8 mouse cellular contexts compared by ENCODE assay signal in the genomic region with DNA sequence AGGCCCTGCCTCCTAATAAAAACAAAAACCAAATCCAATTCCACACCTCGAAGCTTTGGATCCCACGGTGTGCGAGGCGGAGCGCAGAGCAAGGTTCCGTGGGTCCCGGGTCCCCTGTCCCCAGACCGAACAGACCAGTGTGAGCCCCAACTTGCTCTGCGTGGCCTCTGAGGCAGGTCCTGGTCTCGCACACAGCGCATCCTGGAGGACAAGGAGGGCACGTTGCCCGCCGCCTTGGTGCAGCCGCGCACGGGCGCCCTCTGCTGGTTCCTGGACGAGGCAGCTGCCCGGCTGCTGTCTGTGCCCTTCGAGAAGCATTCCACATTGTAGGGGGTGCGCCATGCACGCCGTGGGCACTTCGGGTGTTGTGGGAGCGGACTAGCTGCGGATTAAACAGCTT. TPM values are rescaled to one million over a fixed set of nuclear protein-coding genes. Genes with fewer than 3 reads are reported as not detected.
A peak's percentile ranks its signal among the peaks of the same experiment; 100 is the strongest.
DNase-seq lines count a peak whose midpoint lies in the region; ATAC-seq and TF ChIP-seq lines count a peak whose summit lies in the region.

No protein-coding gene starts in this region.

- H3K4me2 ChIP-seq in embryonic facial prominence, embryonic 15.5 days (replicated peaks), result 0 out of 2 replicates have a peak overlapping the region, but pooled peaks have one; percentile 22
- no peak overlapping the region for H3K4me2 ChIP-seq in kidney, postnatal 0 days (ENCODE audit: low read length)

- no peaks in the 10 kb centered on the region for H3K79me2 ChIP-seq in liver, adult 2 months (ENCODE audit: control insufficient read depth, insufficient read depth, low read length)

- H3K36me3 ChIP-seq in embryonic facial prominence, embryonic 15.5 days, result 0 out of 2 replicates have a peak, but pooled peaks cover 5% of the 10 kb centered on the region
- peaks cover 25% of the 10 kb centered on the region; the same call in 1 of the 2 replicates for H3K36me3 ChIP-seq in heart, embryonic 10.5 days
- H3K36me3 ChIP-seq in kidney, postnatal 0 days (ENCODE audit: insufficient read depth, low read length), result no peaks in the 10 kb centered on the region
- no peaks in the 10 kb centered on the region for H3K36me3 ChIP-seq in liver, adult 2 months (ENCODE audit: control insufficient read depth, insufficient read depth, low read length)

- peaks cover 5% of the 10 kb centered on the region for H3K27me3 ChIP-seq in embryonic facial prominence, embryonic 15.5 days
- H3K27me3 ChIP-seq in heart, embryonic 10.5 days (ENCODE audit: insufficient read depth, poor library complexity, severe bottlenecking), result peaks cover 30% of the 10 kb centered on the region
- no peaks in the 10 kb centered on the region for H3K27me3 ChIP-seq in kidney, postnatal 0 days (ENCODE audit: insufficient read depth, low read length)
- H3K27me3 ChIP-seq in liver, adult 2 months (ENCODE audit: control insufficient read depth, insufficient read depth, low read length), result no peaks in the 10 kb centered on the region

- TF ChIP-seq CTCF in bone marrow, adult 2 months (IDR thresholded peaks at IDR 0.05; ENCODE audit: control insufficient read depth, insufficient read depth, low read length), result peak; percentile 97
- TF ChIP-seq CTCF in kidney, postnatal 0 days (IDR thresholded peaks at IDR 0.05; ENCODE audit: low read depth), result peak; percentile 100
- TF ChIP-seq CTCF in liver, adult 2 months (IDR thresholded peaks at IDR 0.05; ENCODE audit: low read depth, low read length), result peak; percentile 98

- no peaks in the 10 kb centered on the region for H3K9me3 ChIP-seq in embryonic facial prominence, embryonic 15.5 days (replicated peaks)
- no peaks in the 10 kb centered on the region for H3K9me3 ChIP-seq in heart, embryonic 10.5 days
- no peaks in the 10 kb centered on the region for H3K9me3 ChIP-seq in kidney, postnatal 0 days (replicated peaks; ENCODE audit: low read length)

- TF ChIP-seq POLR2A in bone marrow, adult 2 months (IDR thresholded peaks at IDR 0.05; ENCODE audit: borderline replicate concordance, control insufficient read depth, low read depth, low read length), result peak; percentile 60; the same call in 1 of the 2 replicates
- TF ChIP-seq POLR2A in liver, adult 2 months (IDR thresholded peaks at IDR 0.05; ENCODE audit: extremely low read depth, insufficient read depth, low read length), result no peak

- peaks cover 12% of the 10 kb centered on the region for H3K4me1 ChIP-seq in bone marrow, adult 2 months (ENCODE audit: control insufficient read depth, insufficient read depth, low read length)
- peaks cover 37% of the 10 kb centered on the region for H3K4me1 ChIP-seq in embryonic facial prominence, embryonic 15.5 days
- H3K4me1 ChIP-seq in heart, embryonic 10.5 days, result peaks cover 32% of the 10 kb centered on the region
- peaks cover 22% of the 10 kb centered on the region; the same call in 1 of the 2 replicates for H3K4me1 ChIP-seq in kidney, postnatal 0 days (replicated peaks; ENCODE audit: insufficient read depth, low read length)
- H3K4me1 ChIP-seq in liver, adult 2 months (ENCODE audit: control insufficient read depth, insufficient read depth, low read length), result peaks cover 10% of the 10 kb centered on the region

- H3K27ac ChIP-seq in bone marrow, adult 2 months (ENCODE audit: control insufficient read depth, insufficient read depth, low read depth, low read length, poor library complexity), result peak overlapping the region; percentile 69
- no peak overlapping the region for H3K27ac ChIP-seq in embryonic facial prominence, embryonic 15.5 days (replicated peaks)
- no peak overlapping the region for H3K27ac ChIP-seq in heart, embryonic 10.5 days
- H3K27ac ChIP-seq in kidney, postnatal 0 days, result no peak overlapping the region
- no peak overlapping the region for H3K27ac ChIP-seq in liver, adult 2 months (replicated peaks; ENCODE audit: insufficient read depth, low read depth, low read length)

- no peak; the same call in 1 of the 2 replicates for ATAC-seq in embryonic facial prominence, embryonic 15.5 days (ENCODE audit: insufficient number of reproducible peaks, low FRiP score, low TSS enrichment, low read depth)
- ATAC-seq in kidney, postnatal 0 days (replicated peaks; ENCODE audit: low FRiP score, low read depth), result peak; percentile 22; the same call in 1 of the 2 replicates

- peak; percentile 82 for DNase-seq in 416B (ENCODE audit: low read depth)
- peak; percentile 92 for DNase-seq in heart, embryonic 10.5 days (ENCODE audit: low spot score)
- DNase-seq in kidney, postnatal 0 days (ENCODE audit: low spot score), result peak; percentile 90
- peak; percentile 41 for DNase-seq in liver, adult 2 months (ENCODE audit: extremely low read depth, low read depth, low spot score)
- DNase-seq in naive thymus-derived CD4-positive, alpha-beta T cell, adult 2 months (ENCODE audit: low read depth), result peak; percentile 92
- DNase-seq in spleen, postnatal 4 days (ENCODE audit: low spot score in 2 of 2), result peak; percentile 89 to 98

- WGBS in bone marrow, adult 2 months, result 15% methylated on average over 27 of the region's 27 CpGs
- WGBS in embryonic facial prominence, embryonic 15.5 days, result 8% methylated on average over 27 of the region's 27 CpGs
- WGBS in heart, embryonic 10.5 days, result 10% methylated on average over 27 of the region's 27 CpGs
- WGBS in kidney, postnatal 0 days, result 7% methylated on average over 27 of the region's 27 CpGs
- WGBS in liver, adult 2 months, result 19% methylated on average over 27 of the region's 27 CpGs

- no peak overlapping the region for H3K9ac ChIP-seq in embryonic facial prominence, embryonic 15.5 days
- H3K9ac ChIP-seq in kidney, postnatal 0 days (ENCODE audit: low read depth, low read length), result 0 out of 2 replicates have a peak overlapping the region, but pooled peaks have one; percentile 23
- no peak overlapping the region for H3K9ac ChIP-seq in liver, adult 2 months (ENCODE audit: low read depth, low read length)

- peak overlapping the region; percentile 17 for H3K4me3 ChIP-seq in bone marrow, adult 2 months (replicated peaks; ENCODE audit: control insufficient read depth, low read depth, low read length)
- H3K4me3 ChIP-seq in embryonic facial prominence, embryonic 15.5 days (replicated peaks), result peak overlapping the region; percentile 7; the same call in 1 of the 2 replicates
- H3K4me3 ChIP-seq in heart, embryonic 10.5 days, result peak overlapping the region; percentile 25
- no peak overlapping the region for H3K4me3 ChIP-seq in kidney, postnatal 0 days (replicated peaks; ENCODE audit: low read depth, low read length)
- H3K4me3 ChIP-seq in liver, adult 2 months (ENCODE audit: insufficient read depth, low read depth, low read length), result no peak overlapping the region

RNA-seq across cellular contexts. Expression of a gene that starts 1.6 kb away (rescaled TPM):
- polyA plus RNA-seq in bone marrow, adult 2 months (2011; ENCODE audit: insufficient read depth, insufficient read length, low replicate concordance, missing spikeins), result 67.8 and 106 TPM in 2 replicates
- polyA plus RNA-seq in embryonic facial prominence, embryonic 15.5 days (2015; fragmentation: Nextera tagmentation; extraction: Ambion mirVana), result 3.1 and 4.7 TPM in 2 replicates
- polyA plus RNA-seq in heart, embryonic 10.5 days (2016; fragmentation: Nextera tagmentation; extraction: Ambion mirVana), result 1.6 and 3.6 TPM in 2 replicates
- 2.5 and 2.8 TPM in 2 replicates for polyA plus RNA-seq in kidney, postnatal 0 days (2015; fragmentation: Nextera tagmentation; extraction: Ambion mirVana)
- total RNA-seq in liver, adult 2 months (2014; rRNA removed), result 0.92 and 1.3 TPM in 2 replicates
- polyA plus RNA-seq in liver, adult 2 months (2012; rRNA removed), result 0.73 and 2.1 TPM in 2 replicates

RNA-seq across cellular contexts. Expression of a gene that starts 3.9 kb away (rescaled TPM):
- polyA plus RNA-seq in bone marrow, adult 2 months (2011; ENCODE audit: insufficient read depth, insufficient read length, low replicate concordance, missing spikeins), result 111 and 147 TPM in 2 replicates
- 220 and 229 TPM in 2 replicates for polyA plus RNA-seq in embryonic facial prominence, embryonic 15.5 days (2015; fragmentation: Nextera tagmentation; extraction: Ambion mirVana)
- polyA plus RNA-seq in heart, embryonic 10.5 days (2016; fragmentation: Nextera tagmentation; extraction: Ambion mirVana), result 195 and 228 TPM in 2 replicates
- polyA plus RNA-seq in kidney, postnatal 0 days (2015; fragmentation: Nextera tagmentation; extraction: Ambion mirVana), result 279 and 296 TPM in 2 replicates
- 111 and 113 TPM in 2 replicates for total RNA-seq in liver, adult 2 months (2014; rRNA removed)
- polyA plus RNA-seq in liver, adult 2 months (2012; rRNA removed), result 119 and 124 TPM in 2 replicates

RNA-seq across cellular contexts. Expression of a gene that starts 14.9 kb away (rescaled TPM):
- polyA plus RNA-seq in bone marrow, adult 2 months (2011; ENCODE audit: insufficient read depth, insufficient read length, low replicate concordance, missing spikeins), result 31.8 and 53.0 TPM in 2 replicates
- polyA plus RNA-seq in embryonic facial prominence, embryonic 15.5 days (2015; fragmentation: Nextera tagmentation; extraction: Ambion mirVana), result 94.6 and 98.9 TPM in 2 replicates
- 54.4 and 60.5 TPM in 2 replicates for polyA plus RNA-seq in heart, embryonic 10.5 days (2016; fragmentation: Nextera tagmentation; extraction: Ambion mirVana)
- polyA plus RNA-seq in kidney, postnatal 0 days (2015; fragmentation: Nextera tagmentation; extraction: Ambion mirVana), result 64.1 and 66.2 TPM in 2 replicates
- total RNA-seq in liver, adult 2 months (2014; rRNA removed), result 43.2 and 55.0 TPM in 2 replicates
- polyA plus RNA-seq in liver, adult 2 months (2012; rRNA removed), result 65.3 and 77.3 TPM in 2 replicates

RNA-seq across cellular contexts. Expression of a gene that starts 27.2 kb away (rescaled TPM):
- polyA plus RNA-seq in bone marrow, adult 2 months (2011; ENCODE audit: insufficient read depth, insufficient read length, low replicate concordance, missing spikeins), result 11.2 and 12.6 TPM in 2 replicates
- polyA plus RNA-seq in embryonic facial prominence, embryonic 15.5 days (2015; fragmentation: Nextera tagmentation; extraction: Ambion mirVana), result 51.1 and 55.7 TPM in 2 replicates
- polyA plus RNA-seq in heart, embryonic 10.5 days (2016; fragmentation: Nextera tagmentation; extraction: Ambion mirVana), result 19.0 and 19.4 TPM in 2 replicates
- 50.5 and 53.7 TPM in 2 replicates for polyA plus RNA-seq in kidney, postnatal 0 days (2015; fragmentation: Nextera tagmentation; extraction: Ambion mirVana)
- total RNA-seq in liver, adult 2 months (2014; rRNA removed), result 6.8 and 7.2 TPM in 2 replicates
- 12.5 and 15.7 TPM in 2 replicates for polyA plus RNA-seq in liver, adult 2 months (2012; rRNA removed)

RNA-seq across cellular contexts. Expression of a gene that starts 29.5 kb away (rescaled TPM):
- not detected in 2 replicates for polyA plus RNA-seq in bone marrow, adult 2 months (2011; ENCODE audit: insufficient read depth, insufficient read length, low replicate concordance, missing spikeins)
- polyA plus RNA-seq in embryonic facial prominence, embryonic 15.5 days (2015; fragmentation: Nextera tagmentation; extraction: Ambion mirVana), result 0.13 and 0.18 TPM in 2 replicates
- not detected in 2 replicates for polyA plus RNA-seq in heart, embryonic 10.5 days (2016; fragmentation: Nextera tagmentation; extraction: Ambion mirVana)
- 0.13 and 0.20 TPM in 2 replicates for polyA plus RNA-seq in kidney, postnatal 0 days (2015; fragmentation: Nextera tagmentation; extraction: Ambion mirVana)
- total RNA-seq in liver, adult 2 months (2014; rRNA removed), result not detected in 2 replicates
- polyA plus RNA-seq in liver, adult 2 months (2012; rRNA removed), result not detected in 2 replicates

Comparison
In these comparisons a context has a peak if more than half of its experiments do, and no peak if none do; other contexts are left out.
1. DNase-seq: peak in every context shown above with its lines; median percentile 94 in spleen, postnatal 4 days; 92 in heart, embryonic 10.5 days; 92 in naive thymus-derived CD4-positive, alpha-beta T cell, adult 2 months; 90 in kidney, postnatal 0 days; 82 in 416B; 41 in liver, adult 2 months.
2. H3K4me3 ChIP-seq: peak in bone marrow, adult 2 months (single experiment), embryonic facial prominence, embryonic 15.5 days (single experiment) and heart, embryonic 10.5 days (single experiment); none in kidney, postnatal 0 days (single experiment) and liver, adult 2 months (single experiment).
3. RNA of a gene that starts 1.6 kb away (polyA plus RNA-seq): 67.8 to 106 TPM in bone marrow, adult 2 months; 3.1 to 4.7 TPM in embryonic facial prominence, embryonic 15.5 days, 1.6 to 3.6 TPM in heart, embryonic 10.5 days, 2.5 to 2.8 TPM in kidney, postnatal 0 days and 0.73 to 2.1 TPM in liver, adult 2 months; every median in the first group is over 10 times any median in the second.
4. Peak in every context shown above with its lines, with median percentiles within 50 percentile points of each other: CTCF ChIP-seq.